Comparison of ENCODE assay signal across 8 mouse cellular contexts in genomic region chr5:125056696-125057554, GRCm38 (mm10). TPM values are rescaled to one million over a fixed set of nuclear protein-coding genes. Genes with fewer than 3 reads are reported as not detected.
A peak's percentile ranks its signal among the peaks of the same experiment; 100 is the strongest.
DNase-seq lines count a peak whose midpoint lies in the region; ATAC-seq and TF ChIP-seq lines count a peak whose summit lies in the region.

No protein-coding gene starts in this region.

- H3K4me3 ChIP-seq in cortical plate, adult 2 months (ENCODE audit: insufficient read depth, low read length), result peak overlapping the region; percentile 48

- peaks cover 19% of the 10 kb centered on the region for H3K4me1 ChIP-seq in cortical plate, adult 2 months (ENCODE audit: control insufficient read depth, insufficient read depth, low read length)

- TF ChIP-seq CTCF in cortical plate, adult 2 months (IDR thresholded peaks at IDR 0.05; ENCODE audit: extremely low read depth, insufficient read depth, low read length), result no peak

- peak; percentile 87 to 93 for DNase-seq in adrenal gland, adult (ENCODE audit: inconsistent age in 2 of 2, low spot score in 1 of 2)
- DNase-seq in heart, adult 18-20 months, result peak; percentile 78 to 88
- peak; percentile 76 for DNase-seq in kidney, adult 11 months
- DNase-seq in lung, adult 18-20 months, result peak; percentile 88 to 92
- peak; percentile 54 for DNase-seq in retina, embryonic 14.5 days (ENCODE audit: low spot score)
- no peak for DNase-seq in frontal cortex, adult 2 months (ENCODE audit: extremely low spot score in 1 of 2, low spot score in 1 of 2)

- 0 out of 2 replicates have a peak overlapping the region, but pooled peaks have one; percentile 18 for H3K27ac ChIP-seq in cortical plate, adult 2 months (ENCODE audit: insufficient read depth, low read length)

- TF ChIP-seq POLR2A in cortical plate, adult 2 months (IDR thresholded peaks at IDR 0.05; ENCODE audit: extremely low read depth, insufficient read depth, low read length), result no peak

- ATAC-seq in CD4-positive, CD25-positive, alpha-beta regulatory T cell, adult 4 months, result no peak

RNA-seq across cellular contexts. Expression of gene Rflna, which starts 53.9 kb away (rescaled TPM):
- 0.70 and 0.71 TPM in 2 replicates for polyA plus RNA-seq in cortical plate, adult 2 months (2012; rRNA removed)
- total RNA-seq in heart, adult 18-20 months (2021), result under 1 TPM; 0.18 to 0.20 TPM
- polyA plus RNA-seq in CD4-positive, CD25-positive, alpha-beta regulatory T cell, adult 4 months (2017; shearing (Covaris generic)), result not detected
- polyA plus RNA-seq in frontal cortex, adult 2 months (2012; rRNA removed), result 3.7 and 3.8 TPM in 2 replicates

Comparison
In these comparisons a context has a peak if more than half of its experiments do, and no peak if none do; other contexts are left out.
1. DNase-seq: peak in adrenal gland, adult (2 of 2), heart, adult 18-20 months (2 of 2), kidney, adult 11 months (single experiment), lung, adult 18-20 months (2 of 2) and retina, embryonic 14.5 days (single experiment); none in frontal cortex, adult 2 months (0 of 2).